Mouse (Mus musculus): ENCODE data around the gene Rhou. TPM values are rescaled to one million over a fixed set of nuclear protein-coding genes. Genes with fewer than 3 reads are reported as not detected.

Rhou gene
- polyA plus RNA-seq, 1 experiment from 2014 or later: 6.4 TPM

- Histone ChIP-seq H3K4me1 (replicated peaks) (peaks cover 18% of the 10 kb centered on the region), H3K4me2 (replicated peaks) (no peak overlapping the region), H3K9ac (no peak overlapping the region), H3K36me3 (no peaks in the 10 kb centered on the region), H3K27me3 (replicated peaks) (no peaks in the 10 kb centered on the region), H3K9me3 (no peaks in the 10 kb centered on the region), H3K27ac (no peak overlapping the region), H3K4me3 (replicated peaks) (no peak overlapping the region)
- WGBS: 91% methylated on average over 16 of the region's 16 CpGs
- no peak for ATAC-seq
These were observed 53.4 kb downstream of the Rhou start for GRCm38 (mm10) chr8:123707137-123707536.

DNA sequence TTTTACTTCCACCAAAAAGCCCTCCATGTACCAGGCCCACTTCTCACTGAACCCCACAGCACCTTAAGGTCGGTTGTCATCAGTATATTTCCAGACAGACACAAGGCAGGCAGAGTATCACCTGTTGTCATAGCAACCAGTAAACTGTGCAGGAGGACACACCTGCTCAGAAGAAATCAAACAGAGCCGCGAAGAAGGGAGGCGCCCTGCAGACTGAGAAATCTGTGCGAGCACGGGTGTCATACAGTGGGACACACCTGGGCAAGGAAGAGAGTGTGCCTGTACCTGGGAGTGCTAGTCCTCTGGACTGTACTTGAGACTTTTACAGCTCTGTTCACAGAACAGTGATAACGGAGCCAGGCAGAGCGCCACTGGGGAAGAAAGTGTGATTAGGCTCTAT, 55.0 kb downstream of the Rhou start:
- Histone ChIP-seq H3K9ac (no peak overlapping the region), H3K4me1 (replicated peaks) (peaks cover 18% of the 10 kb centered on the region), H3K27me3 (replicated peaks) (no peaks in the 10 kb centered on the region), H3K9me3 (no peaks in the 10 kb centered on the region), H3K4me3 (replicated peaks) (no peak overlapping the region), H3K36me3 (no peaks in the 10 kb centered on the region), H3K4me2 (replicated peaks) (no peak overlapping the region), H3K27ac (no peak overlapping the region)
- 45% methylated on average over 8 of the region's 8 CpGs for WGBS
- peak; percentile 96 for ATAC-seq

DNA sequence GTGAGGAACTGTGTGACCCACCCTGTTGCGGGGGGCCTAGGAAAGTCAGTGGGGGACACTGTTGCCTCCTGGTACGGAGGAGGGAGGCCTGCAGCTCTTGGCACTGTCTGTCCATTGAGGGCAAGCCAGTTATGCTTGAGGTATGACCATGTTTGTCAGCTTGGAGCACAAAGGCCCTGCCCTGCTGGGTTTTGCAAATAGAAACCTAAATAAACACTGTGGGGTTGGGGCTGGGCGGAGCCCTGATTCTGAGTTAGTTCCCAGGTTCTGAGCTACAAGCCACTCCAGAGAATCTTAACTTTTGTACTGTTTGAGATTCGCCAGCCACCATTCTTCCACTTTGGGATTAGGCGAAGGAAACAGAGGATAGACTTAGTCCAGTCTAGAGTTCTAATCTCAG, 56.6 kb downstream of the Rhou start:
- Histone ChIP-seq H3K27me3 (replicated peaks) (no peaks in the 10 kb centered on the region), H3K9me3 (no peaks in the 10 kb centered on the region), H3K4me3 (replicated peaks) (no peak overlapping the region), H3K4me1 (replicated peaks) (peaks cover 19% of the 10 kb centered on the region), H3K27ac (no peak overlapping the region), H3K36me3 (no peaks in the 10 kb centered on the region), H3K9ac (no peak overlapping the region), H3K4me2 (replicated peaks) (no peak overlapping the region)
- ATAC-seq: no peak
- 78% methylated on average over 5 of the region's 5 CpGs for WGBS

Other genes starting within 250 kb of the Rhou start
- gene Mc1r, start 246.8 kb upstream of the Rhou start, polyA plus RNA-seq (2015; fragmentation: Nextera tagmentation; extraction: Ambion mirVana): 0.04 TPM in 1 of 2 replicates, not detected in the other
- gene Tubb3, start 242.5 kb upstream of the Rhou start, polyA plus RNA-seq (2015; fragmentation: Nextera tagmentation; extraction: Ambion mirVana): 59.1 and 63.8 TPM in 2 replicates
- 26.0 and 26.4 TPM in 2 replicates for gene Def8, start 230.4 kb upstream of the Rhou start, polyA plus RNA-seq (2015; fragmentation: Nextera tagmentation; extraction: Ambion mirVana)
- 43.4 and 51.2 TPM in 2 replicates for gene Afg3l1, start 176.0 kb upstream of the Rhou start, polyA plus RNA-seq (2015; fragmentation: Nextera tagmentation; extraction: Ambion mirVana)
- 2.6 and 2.7 TPM in 2 replicates for gene Dbndd1, start 138.5 kb upstream of the Rhou start, polyA plus RNA-seq (2015; fragmentation: Nextera tagmentation; extraction: Ambion mirVana)
- gene Gas8, start 135.1 kb upstream of the Rhou start, polyA plus RNA-seq (2015; fragmentation: Nextera tagmentation; extraction: Ambion mirVana): 20.3 and 21.7 TPM in 2 replicates
- gene Rab4a, start 152.1 kb downstream of the Rhou start, polyA plus RNA-seq (2015; fragmentation: Nextera tagmentation; extraction: Ambion mirVana): 53.1 and 54.8 TPM in 2 replicates
- gene Ccsap, start 206.3 kb downstream of the Rhou start, polyA plus RNA-seq (2015; fragmentation: Nextera tagmentation; extraction: Ambion mirVana): 3.4 and 3.6 TPM in 2 replicates
- 6.3 and 22.2 TPM in 2 replicates for gene Acta1, start 240.8 kb downstream of the Rhou start, polyA plus RNA-seq (2015; fragmentation: Nextera tagmentation; extraction: Ambion mirVana)

Data from intestine, embryonic 15.5 days (tissue).